Mouse (Mus musculus): ENCODE measurements around the gene Atp8a1. TPM values are rescaled to one million over a fixed set of nuclear protein-coding genes. Genes with fewer than 3 reads are reported as not detected.
A peak's percentile ranks its signal among the peaks of the same experiment; 100 is the strongest.

The Atp8a1 gene
- polyA plus RNA-seq, 1 experiment from 2014 or later = 3.3 TPM

DNA sequence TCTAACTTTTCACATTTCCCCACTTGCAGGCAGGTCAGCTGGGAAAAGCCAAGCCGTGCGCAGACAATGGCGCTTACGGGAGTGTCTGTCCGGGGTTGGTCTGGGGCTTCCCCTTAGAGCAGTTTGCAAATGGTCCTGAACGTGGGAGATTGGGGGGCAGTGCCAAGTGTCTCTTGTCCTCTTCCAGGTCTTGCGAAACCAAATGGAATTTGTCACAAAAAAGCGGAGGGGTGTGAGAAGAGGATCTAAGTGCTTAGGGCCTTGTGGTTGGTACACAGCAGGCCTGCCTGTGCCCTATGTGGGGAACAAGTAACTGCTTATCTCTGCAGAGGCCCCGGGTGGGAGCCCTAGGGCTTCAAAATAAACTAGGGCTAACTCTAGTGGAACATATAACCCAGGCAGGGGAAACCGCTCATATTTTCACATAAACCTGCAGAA is 213.4 kb downstream of the Atp8a1 start:
- H3K9ac ChIP-seq (ENCODE audit: low read length) = no peak overlapping the region
- no peaks in the 10 kb centered on the region for H3K27me3 ChIP-seq (ENCODE audit: control insufficient read depth, insufficient read depth, low read length)
- TF ChIP-seq EP300 (optimal IDR thresholded peaks at IDR 0.05) = no peak
- TF ChIP-seq CTCF (IDR thresholded peaks at IDR 0.05; ENCODE audit: low read depth) = no peak
- no peak overlapping the region for H3K4me2 ChIP-seq (replicated peaks; ENCODE audit: low read depth)
- ATAC-seq (ENCODE audit: low FRiP score, low TSS enrichment) = no peak
- no peak overlapping the region for H3K27ac ChIP-seq (replicated peaks)
- H3K36me3 ChIP-seq (ENCODE audit: control insufficient read depth, insufficient read depth, low read length) = no peaks in the 10 kb centered on the region
- no peak overlapping the region for H3K4me3 ChIP-seq (ENCODE audit: low read depth, low read length)
- H3K9me3 ChIP-seq (ENCODE audit: control insufficient read depth, low read length) = no peaks in the 10 kb centered on the region
- WGBS = 38% methylated on average over 10 of the region's 10 CpGs
- no peak for DNase-seq (ENCODE audit: low spot score)
- H3K4me1 ChIP-seq (replicated peaks; ENCODE audit: control insufficient read depth, insufficient read depth) = no peaks in the 10 kb centered on the region

DNA sequence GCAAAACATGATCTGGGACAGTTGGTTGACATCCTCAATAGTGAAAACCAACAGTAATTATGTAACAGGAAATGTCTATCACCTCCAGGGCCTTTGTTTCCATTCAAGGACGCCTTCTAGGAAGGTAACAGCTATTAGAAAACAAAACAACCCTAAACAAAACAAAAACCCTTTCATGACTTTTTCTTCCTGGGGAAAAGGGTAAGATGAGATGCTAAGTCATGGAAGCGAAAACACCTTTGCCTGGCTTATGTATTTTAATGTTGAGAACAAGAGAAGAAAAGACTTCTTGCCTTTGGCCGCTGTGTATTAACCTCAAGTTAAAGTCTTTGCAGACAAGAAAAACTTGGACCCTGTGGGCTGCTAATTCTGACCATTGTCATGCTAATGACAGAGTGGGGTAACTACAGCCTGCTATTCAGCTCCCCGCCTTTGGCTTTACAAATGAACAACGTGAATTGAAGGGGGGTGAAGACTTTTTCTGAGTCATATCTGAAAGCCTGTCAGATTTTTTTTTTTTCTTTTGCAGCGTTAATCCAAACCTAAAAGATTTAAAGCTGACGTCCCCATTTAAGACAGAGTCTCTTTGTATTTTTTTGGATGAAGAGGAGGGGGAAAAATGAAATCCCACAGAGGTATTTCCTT is 214.0 kb downstream of the Atp8a1 start:
- no peak for DNase-seq (ENCODE audit: low spot score)
- no peak for ATAC-seq (ENCODE audit: low FRiP score, low TSS enrichment)
- Histone ChIP-seq H3K9me3 (ENCODE audit: control insufficient read depth, low read length) (no peaks in the 10 kb centered on the region), H3K9ac (ENCODE audit: low read length) (no peak overlapping the region), H3K27me3 (ENCODE audit: control insufficient read depth, insufficient read depth, low read length) (no peaks in the 10 kb centered on the region), H3K4me2 (replicated peaks; ENCODE audit: low read depth) (no peak overlapping the region), H3K27ac (replicated peaks) (no peak overlapping the region), H3K4me3 (ENCODE audit: low read depth, low read length) (no peak overlapping the region), H3K4me1 (replicated peaks; ENCODE audit: control insufficient read depth, insufficient read depth) (no peaks in the 10 kb centered on the region), H3K36me3 (ENCODE audit: control insufficient read depth, insufficient read depth, low read length) (no peaks in the 10 kb centered on the region)
- TF ChIP-seq EP300 (optimal IDR thresholded peaks at IDR 0.05) (no peak), CTCF (IDR thresholded peaks at IDR 0.05; ENCODE audit: low read depth) (no peak)
- WGBS = 27% methylated on average over 7 of the region's 7 CpGs

DNA sequence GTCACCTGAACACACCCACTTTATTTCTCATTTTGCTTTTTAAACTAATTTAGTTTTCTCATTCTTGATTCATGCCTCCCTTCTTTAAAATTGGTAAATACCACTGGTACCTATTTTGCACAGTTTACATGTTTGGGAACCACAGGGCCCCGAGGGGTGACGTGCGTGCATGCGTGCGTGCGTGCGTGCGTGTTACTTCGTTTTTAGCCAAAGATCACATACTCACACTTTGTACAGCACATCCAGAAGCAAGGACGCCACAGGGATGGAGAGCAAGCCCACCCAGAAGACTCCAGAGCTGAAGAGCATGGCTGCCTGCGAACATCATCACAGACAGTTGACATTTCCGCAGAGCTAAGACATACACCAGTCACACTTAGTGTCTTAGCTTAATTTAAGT is 216.0 kb downstream of the Atp8a1 start:
- no peaks in the 10 kb centered on the region for H3K27me3 ChIP-seq (ENCODE audit: control insufficient read depth, insufficient read depth, low read length)
- TF ChIP-seq EP300 (optimal IDR thresholded peaks at IDR 0.05) (no peak), CTCF (IDR thresholded peaks at IDR 0.05; ENCODE audit: low read depth) (no peak)
- H3K4me3 ChIP-seq (ENCODE audit: low read depth, low read length) = no peak overlapping the region
- H3K36me3 ChIP-seq (ENCODE audit: control insufficient read depth, insufficient read depth, low read length) = no peaks in the 10 kb centered on the region
- H3K9ac ChIP-seq (ENCODE audit: low read length) = no peak overlapping the region
- no peaks in the 10 kb centered on the region for H3K9me3 ChIP-seq (ENCODE audit: control insufficient read depth, low read length)
- DNase-seq (ENCODE audit: low spot score) = no peak
- WGBS = 94% methylated on average over 12 of the region's 12 CpGs
- H3K4me1 ChIP-seq (replicated peaks; ENCODE audit: control insufficient read depth, insufficient read depth) = no peaks in the 10 kb centered on the region
- no peak overlapping the region for H3K27ac ChIP-seq (replicated peaks)
- ATAC-seq (ENCODE audit: low FRiP score, low TSS enrichment) = no peak
- H3K4me2 ChIP-seq (replicated peaks; ENCODE audit: low read depth) = no peak overlapping the region

DNA sequence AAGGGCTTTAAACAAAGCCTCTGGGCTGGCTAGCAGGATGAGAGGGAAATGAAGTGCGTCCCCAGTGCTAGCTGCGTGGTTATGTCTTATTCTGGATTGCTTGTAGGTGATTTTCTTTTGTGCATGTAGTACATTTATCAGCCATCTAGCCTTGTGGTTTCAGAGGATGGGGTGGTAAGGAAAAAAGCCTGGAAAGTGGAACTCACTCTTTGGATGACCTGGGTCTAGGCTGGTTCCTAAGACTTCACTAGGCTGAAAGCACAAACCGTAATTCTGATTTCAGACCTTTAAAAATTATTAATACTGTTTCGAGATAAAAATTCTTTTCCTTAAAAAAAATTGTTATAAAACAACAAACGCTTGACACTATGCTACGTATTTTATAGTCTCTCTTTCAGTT is 217.4 kb downstream of the Atp8a1 start:
- Histone ChIP-seq H3K4me3 (ENCODE audit: low read depth, low read length) (no peak overlapping the region), H3K4me1 (replicated peaks; ENCODE audit: control insufficient read depth, insufficient read depth) (no peaks in the 10 kb centered on the region), H3K9ac (ENCODE audit: low read length) (no peak overlapping the region), H3K4me2 (replicated peaks; ENCODE audit: low read depth) (no peak overlapping the region), H3K27me3 (ENCODE audit: control insufficient read depth, insufficient read depth, low read length) (no peaks in the 10 kb centered on the region), H3K36me3 (ENCODE audit: control insufficient read depth, insufficient read depth, low read length) (no peaks in the 10 kb centered on the region), H3K9me3 (ENCODE audit: control insufficient read depth, low read length) (no peaks in the 10 kb centered on the region), H3K27ac (replicated peaks) (no peak overlapping the region)
- DNase-seq (ENCODE audit: low spot score) = no peak
- no peak for TF ChIP-seq CTCF (IDR thresholded peaks at IDR 0.05; ENCODE audit: low read depth)
- no peak for TF ChIP-seq EP300 (optimal IDR thresholded peaks at IDR 0.05)
- WGBS = 84% methylated on average over 6 of the region's 6 CpGs
- no peak for ATAC-seq (ENCODE audit: low FRiP score, low TSS enrichment)

DNA sequence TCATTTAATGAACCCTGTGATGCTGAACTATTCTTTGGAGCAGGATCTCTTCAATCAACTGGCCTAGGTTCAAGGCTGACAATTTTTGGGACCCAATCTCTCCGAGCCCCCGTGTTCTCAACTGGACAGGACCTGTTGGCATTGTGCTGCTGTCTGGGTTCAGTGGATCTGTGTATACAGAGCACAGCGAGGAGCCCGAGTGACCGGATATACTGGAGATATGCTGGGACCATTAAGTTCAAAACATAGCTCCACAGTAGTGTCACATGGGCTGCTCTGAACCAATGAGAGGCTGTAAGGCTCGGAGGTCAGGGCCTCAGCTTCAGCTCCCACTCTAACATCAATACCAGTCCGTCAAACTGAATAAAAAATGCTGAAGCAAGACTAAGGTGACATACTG is 217.8 kb downstream of the Atp8a1 start:
- DNase-seq (ENCODE audit: low spot score) = no peak
- Histone ChIP-seq H3K9me3 (ENCODE audit: control insufficient read depth, low read length) (no peaks in the 10 kb centered on the region), H3K27ac (replicated peaks) (no peak overlapping the region), H3K36me3 (ENCODE audit: control insufficient read depth, insufficient read depth, low read length) (no peaks in the 10 kb centered on the region), H3K27me3 (ENCODE audit: control insufficient read depth, insufficient read depth, low read length) (no peaks in the 10 kb centered on the region), H3K4me1 (replicated peaks; ENCODE audit: control insufficient read depth, insufficient read depth) (no peaks in the 10 kb centered on the region), H3K4me2 (replicated peaks; ENCODE audit: low read depth) (no peak overlapping the region), H3K9ac (ENCODE audit: low read length) (no peak overlapping the region), H3K4me3 (ENCODE audit: low read depth, low read length) (no peak overlapping the region)
- 68% methylated on average over 7 of the region's 7 CpGs for WGBS
- no peak for ATAC-seq (ENCODE audit: low FRiP score, low TSS enrichment)
- no peak for TF ChIP-seq EP300 (optimal IDR thresholded peaks at IDR 0.05)
- no peak for TF ChIP-seq CTCF (IDR thresholded peaks at IDR 0.05; ENCODE audit: low read depth)

DNA sequence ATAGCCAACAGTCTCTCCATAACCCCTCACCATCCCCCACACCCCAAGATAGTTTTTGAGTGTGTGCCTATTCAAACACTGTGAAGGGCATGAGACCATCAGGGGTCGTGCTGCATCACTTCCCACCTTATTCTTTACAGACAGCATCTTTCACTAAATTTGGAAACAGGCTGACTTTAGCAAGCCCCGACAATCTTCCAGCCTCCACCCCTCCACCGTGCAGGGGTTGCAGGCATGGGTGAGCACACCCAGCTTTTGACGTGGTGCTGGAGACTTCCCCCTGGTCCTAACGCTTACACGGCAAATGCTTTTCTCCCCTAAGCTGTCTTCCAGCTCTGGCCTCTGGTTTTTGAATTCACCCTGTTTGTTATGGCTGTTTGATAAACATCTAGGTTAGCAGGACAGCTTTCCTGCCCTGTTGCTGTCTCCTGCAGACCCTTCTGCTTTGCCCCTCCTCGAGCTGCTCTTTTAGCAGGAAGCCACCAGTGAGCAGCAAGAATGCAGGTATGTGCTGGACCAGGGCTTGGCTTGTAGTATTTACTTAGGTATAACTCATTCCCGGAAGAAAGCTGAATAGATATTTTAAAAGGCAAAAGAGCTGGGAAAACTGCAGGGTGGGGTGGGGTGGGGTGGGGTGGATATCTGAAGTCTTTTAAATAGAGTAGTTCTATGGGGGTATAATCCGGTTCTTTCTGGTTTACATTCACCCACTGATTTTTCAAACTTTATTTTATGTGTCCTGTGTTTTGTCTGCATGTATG is 218.9 kb downstream of the Atp8a1 start:
- ATAC-seq (ENCODE audit: low FRiP score, low TSS enrichment) = peak; percentile 82; the same call in 1 of the 2 replicates
- no peak overlapping the region for H3K9ac ChIP-seq (ENCODE audit: low read length)
- TF ChIP-seq EP300 (optimal IDR thresholded peaks at IDR 0.05) (no peak), CTCF (IDR thresholded peaks at IDR 0.05; ENCODE audit: low read depth) (no peak)
- H3K27me3 ChIP-seq (ENCODE audit: control insufficient read depth, insufficient read depth, low read length) = no peaks in the 10 kb centered on the region
- H3K9me3 ChIP-seq (ENCODE audit: control insufficient read depth, low read length) = no peaks in the 10 kb centered on the region
- H3K27ac ChIP-seq (replicated peaks) = no peak overlapping the region
- no peak overlapping the region for H3K4me2 ChIP-seq (replicated peaks; ENCODE audit: low read depth)
- H3K4me1 ChIP-seq (replicated peaks; ENCODE audit: control insufficient read depth, insufficient read depth) = no peaks in the 10 kb centered on the region
- H3K4me3 ChIP-seq (ENCODE audit: low read depth, low read length) = no peak overlapping the region
- 51% methylated on average over 9 of the region's 9 CpGs for WGBS
- no peaks in the 10 kb centered on the region for H3K36me3 ChIP-seq (ENCODE audit: control insufficient read depth, insufficient read depth, low read length)
- DNase-seq (ENCODE audit: low spot score) = peak; percentile 26
